ENCODE assay signal across 9 mouse cellular contexts in the genomic region with DNA sequence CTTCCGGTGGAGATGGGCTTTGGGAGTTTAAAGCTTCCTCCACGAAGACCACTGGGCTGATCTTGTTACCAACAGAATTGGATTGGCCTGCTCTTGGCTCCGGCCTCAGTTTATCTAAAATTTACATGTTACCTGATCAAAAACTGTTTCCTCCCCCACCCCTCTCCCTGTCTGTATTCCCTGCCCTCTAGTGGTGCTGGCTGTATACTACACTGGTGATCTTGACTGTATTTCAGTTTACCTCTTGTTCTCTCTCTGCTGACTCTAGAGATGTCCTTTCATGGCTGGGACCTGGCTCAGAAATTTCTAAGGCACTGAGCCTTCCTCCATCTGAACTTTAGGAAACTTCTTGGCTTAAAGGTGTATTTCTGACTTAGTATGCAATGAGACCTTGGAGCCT. TPM values are rescaled to one million over a fixed set of nuclear protein-coding genes. Genes with fewer than 3 reads are reported as not detected.
DNase-seq lines count a peak whose midpoint lies in the region; ATAC-seq and TF ChIP-seq lines count a peak whose summit lies in the region.
"Had no signal": no experiment of that assay in that cellular context is flagged by ENCODE, and none has a peak within 500 bp of the region (broad histone marks: within the 10 kb centered on the region; RNA-seq: fewer than 3 reads in every experiment).

No protein-coding gene starts in this region.

- H3K4me2 ChIP-seq in kidney, embryonic 16.5 days (replicated peaks; ENCODE audit: low read depth, low read length): no peak overlapping the region
- H3K4me2 ChIP-seq: neural tube, embryonic 12.5 days had no signal

- TF ChIP-seq POLR2A in kidney, adult 2 months (IDR thresholded peaks at IDR 0.05; ENCODE audit: low read depth, low read length): no peak
- no peak for TF ChIP-seq POLR2A in brain, embryonic 14.5 days (IDR thresholded peaks at IDR 0.05; ENCODE audit: borderline replicate concordance, extremely low read depth, insufficient read depth, insufficient read length, poor library complexity, severe bottlenecking)

- H3K36me3 ChIP-seq in kidney, adult 2 months (ENCODE audit: control insufficient read depth, insufficient read depth, low read length): no peaks in the 10 kb centered on the region
- no peaks in the 10 kb centered on the region for H3K36me3 ChIP-seq in kidney, embryonic 16.5 days (ENCODE audit: insufficient read depth, low read length)
- H3K36me3 ChIP-seq: neural tube, embryonic 12.5 days had no signal

- no peak for ATAC-seq in kidney, embryonic 16.5 days (ENCODE audit: low FRiP score, low TSS enrichment)
- no peak for ATAC-seq in frontal cortex, adult (ENCODE audit: low TSS enrichment)

- peak; percentile 67 for DNase-seq in kidney, adult 2 months
- DNase-seq in ES-CJ7 (ENCODE audit: low read depth, low spot score): peak; percentile 77
- peak; percentile 45 for DNase-seq in brain, embryonic 14.5 days (ENCODE audit: low read depth)
- DNase-seq in kidney, postnatal 36 days: peak; percentile 55 to 73
- peak; percentile 34 for DNase-seq in spleen, adult 12 weeks (ENCODE audit: low spot score)
- DNase-seq in gastrocnemius, postnatal 4 days (ENCODE audit: low spot score in 2 of 2): no peak

- no peak overlapping the region for H3K9ac ChIP-seq in kidney, embryonic 16.5 days (replicated peaks; ENCODE audit: low read length)
- H3K9ac ChIP-seq: neural tube, embryonic 12.5 days had no signal

- no peak overlapping the region for H3K27ac ChIP-seq in kidney, adult 2 months (ENCODE audit: insufficient read depth, low read depth, low read length)
- H3K27ac ChIP-seq in kidney, embryonic 16.5 days (ENCODE audit: low read length): no peak overlapping the region
- H3K27ac ChIP-seq: neural tube, embryonic 12.5 days had no signal

- H3K9me3 ChIP-seq in kidney, embryonic 16.5 days (ENCODE audit: low read length): no peaks in the 10 kb centered on the region
- H3K9me3 ChIP-seq: neural tube, embryonic 12.5 days had no signal

- WGBS in kidney, adult 2 months: 21% methylated on average over 3 of the region's 3 CpGs
- 24% methylated on average over 3 of the region's 3 CpGs for WGBS in kidney, embryonic 16.5 days

- no peaks in the 10 kb centered on the region for H3K27me3 ChIP-seq in kidney, adult 2 months (replicated peaks; ENCODE audit: control insufficient read depth, insufficient read depth, low read length)
- H3K27me3 ChIP-seq in kidney, embryonic 16.5 days (ENCODE audit: insufficient read depth, low read length): no peaks in the 10 kb centered on the region
- H3K27me3 ChIP-seq: neural tube, embryonic 12.5 days had no signal

- TF ChIP-seq CTCF in kidney, adult 2 months (conservative IDR thresholded peaks at IDR 0.05; ENCODE audit: insufficient read depth, insufficient read length, low read depth, low read length): peak; percentile 68
- peak; percentile 66; the same call in 1 of the 2 replicates for TF ChIP-seq CTCF in brain, embryonic 14.5 days (IDR thresholded peaks at IDR 0.05; ENCODE audit: borderline replicate concordance, extremely low read depth, insufficient read depth, insufficient read length)

- no peak overlapping the region for H3K4me3 ChIP-seq in kidney, adult 2 months (ENCODE audit: insufficient read depth, low read depth, low read length)
- no peak overlapping the region for H3K4me3 ChIP-seq in kidney, embryonic 16.5 days (ENCODE audit: low read length)
- H3K4me3 ChIP-seq: neural tube, embryonic 12.5 days had no signal

- H3K4me1 ChIP-seq in kidney, adult 2 months (ENCODE audit: control insufficient read depth, insufficient read depth, low read length): peaks cover 29% of the 10 kb centered on the region
- peaks cover 40% of the 10 kb centered on the region for H3K4me1 ChIP-seq in kidney, embryonic 16.5 days (ENCODE audit: insufficient read depth, low read length)

RNA-seq across cellular contexts. Expression of gene Tlcd2, which starts 3.3 kb away (rescaled TPM):
- 14.2 and 14.6 TPM in 2 replicates for polyA plus RNA-seq in kidney, adult 2 months (2012; rRNA removed)
- polyA plus RNA-seq in kidney, embryonic 16.5 days (2015; fragmentation: Nextera tagmentation; extraction: Ambion mirVana): 26.8 and 27.1 TPM in 2 replicates
- polyA plus RNA-seq in brain, embryonic 14.5 days (2012; rRNA removed): 1.5 and 1.6 TPM in 2 replicates
- 10 to 100 TPM in 1 of 2 experiments, 1 to 10 TPM in 1; 9.6 to 12.6 TPM for total RNA-seq in gastrocnemius, postnatal 4 days (2021)

RNA-seq across cellular contexts. Expression of gene Wdr81, which starts 3.7 kb away (rescaled TPM):
- polyA plus RNA-seq in kidney, adult 2 months (2012; rRNA removed): 17.7 and 21.0 TPM in 2 replicates
- polyA plus RNA-seq in kidney, embryonic 16.5 days (2015; fragmentation: Nextera tagmentation; extraction: Ambion mirVana): 7.2 and 7.3 TPM in 2 replicates
- polyA plus RNA-seq in brain, embryonic 14.5 days (2012; rRNA removed): 9.2 and 13.4 TPM in 2 replicates
- 10 to 100 TPM in 1 of 2 experiments, 1 to 10 TPM in 1; 9.3 to 10.4 TPM for total RNA-seq in gastrocnemius, postnatal 4 days (2021)

RNA-seq across cellular contexts. Expression of gene Serpinf2, which starts 18.8 kb away (rescaled TPM):
- polyA plus RNA-seq in kidney, adult 2 months (2012; rRNA removed): 126 and 141 TPM in 2 replicates
- 57.8 and 60.2 TPM in 2 replicates for polyA plus RNA-seq in kidney, embryonic 16.5 days (2015; fragmentation: Nextera tagmentation; extraction: Ambion mirVana)
- 0.21 and 0.25 TPM in 2 replicates for polyA plus RNA-seq in brain, embryonic 14.5 days (2012; rRNA removed)
- 1 to 10 TPM in 1 of 2 experiments, under 1 TPM in 1; 0.32 to 2.7 TPM for total RNA-seq in gastrocnemius, postnatal 4 days (2021)

RNA-seq across cellular contexts. Expression of gene Prpf8, which starts 28.4 kb away (rescaled TPM):
- polyA plus RNA-seq in kidney, adult 2 months (2012; rRNA removed): 88.0 and 92.7 TPM in 2 replicates
- polyA plus RNA-seq in kidney, embryonic 16.5 days (2015; fragmentation: Nextera tagmentation; extraction: Ambion mirVana): 64.0 and 66.2 TPM in 2 replicates
- 144 and 156 TPM in 2 replicates for polyA plus RNA-seq in brain, embryonic 14.5 days (2012; rRNA removed)
- 10 to 100 TPM; 97.2 TPM for total RNA-seq in gastrocnemius, postnatal 4 days (2021)

RNA-seq across cellular contexts. Expression of gene Serpinf1, which starts 35.7 kb away (rescaled TPM):
- polyA plus RNA-seq in kidney, adult 2 months (2012; rRNA removed): 17.2 and 29.9 TPM in 2 replicates
- polyA plus RNA-seq in kidney, embryonic 16.5 days (2015; fragmentation: Nextera tagmentation; extraction: Ambion mirVana): 121 and 127 TPM in 2 replicates
- polyA plus RNA-seq in brain, embryonic 14.5 days (2012; rRNA removed): 10.3 and 34.7 TPM in 2 replicates
- total RNA-seq in gastrocnemius, postnatal 4 days (2021): 100 to 1,000 TPM; 130 to 141 TPM

Comparison
In these comparisons a context has a peak if more than half of its experiments do, and no peak if none do; other contexts are left out.
1. DNase-seq: peak in kidney, adult 2 months (single experiment), ES-CJ7 (single experiment), brain, embryonic 14.5 days (single experiment), kidney, postnatal 36 days (2 of 2) and spleen, adult 12 weeks (single experiment); none in gastrocnemius, postnatal 4 days (0 of 2).
2. RNA of gene Serpinf2, which starts 18.8 kb away (polyA plus RNA-seq): 126 to 141 TPM in kidney, adult 2 months and 57.8 to 60.2 TPM in kidney, embryonic 16.5 days; 0.21 to 0.25 TPM in brain, embryonic 14.5 days; every median in the first group is over 10 times any median in the second.